Mouse (Mus musculus) ES-E14 (cell line): ENCODE data around the gene Ltbp1. TPM values are rescaled to one million over a fixed set of nuclear protein-coding genes. Genes with fewer than 3 reads are reported as not detected.

Source experiments
- DNase-seq: peaks from one replicate; pipeline ENCODE4 v3.0.0-alpha.2; 2013; ENCODE audit warnings: low read depth, low spot score
- H3K27ac ChIP-seq: 2 replicates; pipeline ENCODE4 v1.5.1; 2012; ENCODE audit warnings: low read depth, mild to moderate bottlenecking, low read length, moderate library complexity, mixed read lengths; ENCODE audit not compliant: poor library complexity, insufficient read depth, severe bottlenecking
- H3K36me3 ChIP-seq: 2 replicates; pipeline ENCODE4 v1.6.1; 2012; ENCODE audit warnings: mild to moderate bottlenecking, low read length, moderate library complexity, mixed read lengths; ENCODE audit not compliant: control insufficient read depth, poor library complexity, insufficient read depth, severe bottlenecking
- H3K4me1 ChIP-seq, 2 experiments: fragments of 150-350 bp in 1 of 2; sonication (generic) in 1 of 2; 2 replicates each; pipeline ENCODE4 v1.6.1; 2012; ENCODE audit warnings: low read length in 2 of 2, mild to moderate bottlenecking in 1 of 2, mixed read lengths in 1 of 2; ENCODE audit not compliant: control insufficient read depth in 2 of 2, insufficient read depth in 2 of 2, poor library complexity in 1 of 2
- H3K4me3 ChIP-seq, 2 experiments: fragments of 150-350 bp in 1 of 2; sonication (generic) in 1 of 2; 2 replicates each; pipeline ENCODE4 v1.5.1; 2012; ENCODE audit warnings: low read length in 2 of 2, low read depth in 1 of 2, mild to moderate bottlenecking in 1 of 2, mixed read lengths in 1 of 2; ENCODE audit not compliant: insufficient read depth in 1 of 2, poor library complexity in 1 of 2, severe bottlenecking in 1 of 2
- H3K9ac ChIP-seq: 2 replicates; pipeline ENCODE4 v1.6.1; 2012; ENCODE audit warnings: low read depth, mild to moderate bottlenecking, low read length, mixed read lengths; ENCODE audit not compliant: poor library complexity, insufficient read depth, severe bottlenecking
- H3K9me3 ChIP-seq: fragments of 150-350 bp; sonication (generic); 2 replicates; pipeline ENCODE4 v1.6.1; 2012; ENCODE audit warnings: low read depth, mild to moderate bottlenecking, low read length; ENCODE audit not compliant: control insufficient read depth, insufficient read depth
- CHD2 ChIP-seq: IDR thresholded peaks from 2 replicates; pipeline ENCODE4 v1.6.1; 2014; ENCODE audit warnings: mild to moderate bottlenecking, low read depth, low read length, inconsistent platforms
- HCFC1 ChIP-seq: IDR thresholded peaks from 2 replicates; pipeline ENCODE4 v1.6.1; 2012; ENCODE audit warnings: low read length, inconsistent platforms, borderline replicate concordance; ENCODE audit not compliant: insufficient read depth
- MAFK ChIP-seq: IDR thresholded peaks from 2 replicates; pipeline ENCODE4 v1.6.1; 2014; ENCODE audit warnings: mild to moderate bottlenecking, low read depth, low read length, inconsistent platforms; ENCODE audit not compliant: insufficient read depth
- ZC3H11A ChIP-seq: IDR thresholded peaks from 2 replicates; pipeline ENCODE4 v1.6.1; 2012; ENCODE audit warnings: low read depth, mild to moderate bottlenecking, inconsistent platforms, low read length, borderline replicate concordance
- ZNF384 ChIP-seq: IDR thresholded peaks from 2 replicates; pipeline ENCODE4 v1.6.1; 2012; ENCODE audit warnings: low read depth, low read length, inconsistent platforms
- in situ Hi-C, 2 experiments: fragments of 600-800 bp; cut with MboI; formaldehyde crosslinking; loops; one replicate each; pipeline ENCODE4 v1.15.1; 2025; ENCODE audit warnings: low sequenced_read_pairs in 2 of 2, inconsistent platforms in 1 of 2; ENCODE audit not compliant: unreplicated experiment in 2 of 2
- total RNA-seq: library from RNA; depleted of rRNA; stranded (reverse); fragments of 300-350 nt; gene quantifications from 2 replicates; pipeline ENCODE4 v1.2.3, GENCODE M21; 2012

Gene Ltbp1
- total RNA-seq, 1 experiment = 25.2 TPM

DNA sequence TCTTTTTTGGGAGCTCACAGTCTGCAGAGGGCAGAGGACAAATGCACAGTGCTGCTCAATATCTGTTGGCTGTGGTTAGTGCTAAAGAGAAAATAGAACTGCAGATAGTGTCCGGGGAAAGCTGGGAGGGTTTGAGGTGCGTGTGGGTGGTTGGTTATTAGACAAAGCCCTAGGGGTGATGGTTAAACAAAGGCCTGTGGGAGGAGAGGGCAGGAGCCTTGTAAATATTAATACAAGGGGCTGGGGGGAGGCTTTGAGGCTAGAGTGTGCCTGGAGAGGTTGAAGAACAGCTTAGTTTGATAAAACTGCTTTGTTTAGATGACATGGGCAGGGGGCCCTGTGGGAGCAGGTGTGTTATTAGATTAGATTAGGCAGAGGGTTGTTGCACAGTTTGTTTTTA is 65.8 kb downstream of the Ltbp1 start:
- no peaks in the 10 kb centered on the region for H3K9me3 ChIP-seq
- no peak overlapping the region for H3K4me3 ChIP-seq
- in situ Hi-C loops = no loop called here
- TF ChIP-seq HCFC1 (no peak), CHD2 (no peak), ZC3H11A (no peak), MAFK (no peak), ZNF384 (no peak)
- H3K36me3 ChIP-seq = no peaks in the 10 kb centered on the region
- H3K9ac ChIP-seq = no peak overlapping the region
- H3K27ac ChIP-seq = no peak overlapping the region
- no peak for DNase-seq
- peaks cover 0 to 2% of the 10 kb centered on the region in 2 experiments; a peak in 2 of 4 replicates for H3K4me1 ChIP-seq

DNA sequence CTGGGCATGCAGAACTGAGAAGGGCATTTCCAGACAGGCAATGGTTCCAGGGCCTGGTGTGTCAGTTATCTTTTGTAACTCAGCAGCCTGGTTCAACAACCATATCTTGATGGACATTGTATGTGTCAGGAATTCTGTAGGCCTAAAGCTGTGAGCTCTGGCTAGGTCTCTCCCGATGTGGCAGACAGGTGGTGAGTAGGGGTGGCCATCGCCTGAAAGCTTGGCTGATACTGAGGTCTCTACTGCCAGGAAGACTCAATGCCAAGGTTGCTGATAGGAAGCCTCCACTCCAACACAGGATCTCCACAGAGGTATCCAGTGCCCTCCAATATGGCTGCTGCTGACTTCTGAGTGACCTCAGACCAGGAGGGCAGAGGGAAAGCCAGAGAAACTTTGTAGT is 66.4 kb downstream of the Ltbp1 start:
- Histone ChIP-seq H3K9ac (no peak overlapping the region), H3K4me3 (no peak overlapping the region), H3K36me3 (no peaks in the 10 kb centered on the region), H3K27ac (no peak overlapping the region), H3K4me1 (peaks cover 0 to 2% of the 10 kb centered on the region in 2 experiments; a peak in 2 of 4 replicates), H3K9me3 (no peaks in the 10 kb centered on the region)
- in situ Hi-C loops = no loop called here
- no peak for TF ChIP-seq ZNF384
- TF ChIP-seq MAFK = no peak
- TF ChIP-seq ZC3H11A = no peak
- TF ChIP-seq CHD2 = no peak
- no peak for DNase-seq

DNA sequence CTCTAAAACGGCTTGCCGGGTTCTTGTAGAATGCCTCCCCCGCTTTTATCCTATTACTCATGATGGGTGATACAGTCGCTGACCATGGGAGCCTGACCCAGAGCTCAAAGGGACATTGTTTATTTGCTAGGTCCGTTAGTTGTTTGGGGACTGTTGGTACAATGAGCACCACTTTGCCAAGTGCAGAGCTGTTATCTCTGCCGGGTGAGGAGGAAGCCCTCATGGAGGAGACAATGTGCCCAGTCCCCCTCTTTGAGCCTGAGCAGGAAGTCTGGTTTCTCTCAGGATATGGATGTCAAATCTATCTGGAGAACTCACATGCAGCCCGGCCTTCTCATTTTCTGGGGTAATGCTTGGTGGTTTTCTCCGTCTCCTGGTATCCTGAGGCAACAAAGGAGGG is 68.5 kb downstream of the Ltbp1 start:
- H3K4me3 ChIP-seq = no peak overlapping the region
- no peaks in the 10 kb centered on the region for H3K9me3 ChIP-seq
- DNase-seq = no peak
- H3K4me1 ChIP-seq = peaks cover 0 to 2% of the 10 kb centered on the region in 2 experiments; a peak in 1 of 4 replicates
- H3K27ac ChIP-seq = no peak overlapping the region
- H3K36me3 ChIP-seq = no peaks in the 10 kb centered on the region
- in situ Hi-C loops = no loop called here
- no peak for TF ChIP-seq HCFC1
- TF ChIP-seq ZC3H11A = no peak
- no peak for TF ChIP-seq ZNF384
- TF ChIP-seq MAFK = no peak
- TF ChIP-seq CHD2 = no peak
- no peak overlapping the region for H3K9ac ChIP-seq

DNA sequence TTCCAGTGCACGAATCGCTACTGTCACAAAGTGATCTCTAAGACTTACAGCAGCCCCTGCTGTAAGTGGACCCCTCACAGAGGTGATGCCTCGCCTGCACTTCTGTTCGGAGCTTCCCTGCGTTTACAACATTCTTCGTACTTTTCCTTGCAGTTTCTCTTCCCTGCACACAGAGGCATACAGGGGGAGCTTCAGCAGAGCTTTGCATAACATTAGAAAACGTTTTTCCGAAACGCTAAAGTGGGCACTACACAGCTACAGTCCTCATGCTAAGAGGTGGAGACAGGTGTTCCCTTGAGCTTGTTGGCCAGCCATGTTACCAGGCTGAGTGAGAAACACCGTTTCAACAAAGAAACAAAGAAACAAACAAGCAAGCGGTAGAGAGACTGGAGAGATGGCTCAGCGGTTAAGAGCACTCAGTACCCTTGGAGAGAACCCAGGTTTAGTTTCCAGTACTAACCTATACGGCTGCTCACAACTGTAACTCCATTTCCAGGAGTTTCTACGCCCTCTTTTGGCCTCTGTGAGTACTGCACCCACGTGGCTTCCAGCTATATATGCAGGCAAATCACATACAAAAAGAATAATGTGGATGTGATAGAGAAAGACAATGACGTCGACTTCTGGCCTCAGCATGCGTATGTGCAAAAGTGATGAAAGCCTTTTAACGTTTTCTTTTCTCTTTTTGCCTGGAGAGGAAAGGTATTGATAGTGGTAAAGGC is 69.8 kb downstream of the Ltbp1 start:
- no peak overlapping the region; the same call in 1 of the 2 replicates for H3K9ac ChIP-seq
- TF ChIP-seq ZC3H11A (peak; percentile 59; the same call in 1 of the 2 replicates), CHD2 (no peak), ZNF384 (no peak)
- no peaks in the 10 kb centered on the region for H3K9me3 ChIP-seq
- H3K4me3 ChIP-seq = peak overlapping the region in 1 of 2 experiments; percentile 15; a peak in 1 of 4 replicates
- H3K27ac ChIP-seq = no peak overlapping the region
- peak; percentile 59 for DNase-seq
- H3K36me3 ChIP-seq = no peaks in the 10 kb centered on the region
- in situ Hi-C loops = no loop called here
- peaks cover 0 to 2% of the 10 kb centered on the region in 2 experiments; a peak in 1 of 4 replicates for H3K4me1 ChIP-seq
